Mouse (Mus musculus) limb, embryonic 10.5 days (tissue): ENCODE results near the gene Mpig6b. TPM values are rescaled to one million over a fixed set of nuclear protein-coding genes. Genes with fewer than 3 reads are reported as not detected.
A peak's percentile ranks its signal among the peaks of the same experiment; 100 is the strongest.

Experiments
- DNase-seq: peaks from one replicate; pipeline ENCODE4 v3.0.0-alpha.2; 2017; ENCODE audit warnings: low spot score
- H3K27ac ChIP-seq: fragments of 300-500 bp; sonication (generic); 2 replicates; pipeline ENCODE4 v1.5.1; 2016; ENCODE audit warnings: mild to moderate bottlenecking
- H3K27me3 ChIP-seq: fragments of 300-500 bp; sonication (generic); 2 replicates; pipeline ENCODE4 v1.6.1; 2016; ENCODE audit warnings: low read depth, mild to moderate bottlenecking; ENCODE audit not compliant: poor library complexity, severe bottlenecking
- H3K36me3 ChIP-seq: fragments of 300-500 bp; sonication (generic); 2 replicates; pipeline ENCODE4 v1.6.1; 2016; ENCODE audit warnings: mild to moderate bottlenecking, moderate library complexity
- H3K4me1 ChIP-seq: fragments of 300-500 bp; sonication (generic); 2 replicates; pipeline ENCODE4 v1.6.1; 2016
- H3K4me3 ChIP-seq: fragments of 300-500 bp; sonication (generic); 2 replicates; pipeline ENCODE4 v1.5.1; 2016; ENCODE audit warnings: mild to moderate bottlenecking, moderate library complexity
- H3K9me3 ChIP-seq: fragments of 300-500 bp; sonication (generic); replicated peaks from 2 replicates; pipeline ENCODE4 v1.6.1; 2016; ENCODE audit warnings: mild to moderate bottlenecking
- WGBS: fragments of 180-500 bp; shearing (Covaris S2); methylation state at CpG from one replicate; pipeline ENCODE4 v1.1.7; 2016; 5-methylcytosine and 5-hydroxymethylcytosine counted together
- polyA plus RNA-seq: library from polyadenylated mRNA; unstranded; fragments of >200 nt; fragmentation: Nextera tagmentation; extraction: Ambion mirVana; gene quantifications from 2 replicates; pipeline ENCODE4 v1.2.1, GENCODE M21; 2016

Mpig6b gene
- polyA plus RNA-seq, 1 experiment from 2014 or later, result 0.46 TPM

- H3K9me3 ChIP-seq, result no peaks in the 10 kb centered on the region
- no peak overlapping the region for H3K27ac ChIP-seq
- 95% methylated on average over 3 of the region's 3 CpGs for WGBS
- peaks cover 61% of the 10 kb centered on the region for H3K27me3 ChIP-seq
- no peak overlapping the region for H3K4me3 ChIP-seq
- DNase-seq, result no peak
- H3K4me1 ChIP-seq, result peaks cover 47% of the 10 kb centered on the region
- peaks cover 39% of the 10 kb centered on the region for H3K36me3 ChIP-seq
These were observed 2.5 kb downstream of the Mpig6b start for GRCm38 (mm10) chr17:35063466-35063865.

- peak overlapping the region; percentile 18; the same call in 1 of the 2 replicates for H3K4me3 ChIP-seq
- 81% methylated on average over 8 of the region's 8 CpGs for WGBS
These were observed 4.7 kb downstream of the Mpig6b start for GRCm38 (mm10) chr17:35061299-35061698.

GRCm38 (mm10) chr17:35060737-35061297 is 5.2 kb downstream of the Mpig6b start:
- 60% methylated on average over 22 of the region's 22 CpGs for WGBS
- peaks cover 35% of the 10 kb centered on the region for H3K27me3 ChIP-seq
- no peak overlapping the region for H3K27ac ChIP-seq
- peaks cover 49% of the 10 kb centered on the region for H3K4me1 ChIP-seq
- no peaks in the 10 kb centered on the region for H3K9me3 ChIP-seq
- no peak for DNase-seq
- peaks cover 64% of the 10 kb centered on the region for H3K36me3 ChIP-seq
- H3K4me3 ChIP-seq, result peak overlapping the region; percentile 78

More at GRCm38 (mm10) chr17:35061299-35061698, 4.7 kb downstream of the Mpig6b start:
- Histone ChIP-seq H3K27ac (no peak overlapping the region), H3K36me3 (peaks cover 59% of the 10 kb centered on the region), H3K9me3 (no peaks in the 10 kb centered on the region), H3K4me1 (peaks cover 52% of the 10 kb centered on the region), H3K27me3 (peaks cover 39% of the 10 kb centered on the region)
- DNase-seq, result no peak

- Histone ChIP-seq H3K9me3 (no peaks in the 10 kb centered on the region), H3K27me3 (peaks cover 27% of the 10 kb centered on the region), H3K4me3 (peak overlapping the region; percentile 78), H3K36me3 (peaks cover 72% of the 10 kb centered on the region), H3K27ac (peak overlapping the region; percentile 96), H3K4me1 (peaks cover 42% of the 10 kb centered on the region)
- no peak for DNase-seq
- 29% methylated on average over 14 of the region's 14 CpGs for WGBS
These were observed 5.9 kb downstream of the Mpig6b start for GRCm38 (mm10) chr17:35060071-35060470.

- H3K27ac ChIP-seq, result peak within 1 kb of the TSS; percentile 96
- H3K27me3 ChIP-seq, result peaks cover 20% of the 10 kb centered on the region
- H3K36me3 ChIP-seq, result peaks cover 80% of the 10 kb centered on the region
- peak; percentile 95 for DNase-seq
- H3K4me1 ChIP-seq, result peaks cover 33% of the 10 kb centered on the region
- WGBS, result under 1% methylated on average over 57 of the region's 57 CpGs
- H3K9me3 ChIP-seq, result no peaks in the 10 kb centered on the region
- peak within 1 kb of the TSS; percentile 78 for H3K4me3 ChIP-seq
These were observed 6.8 kb downstream of the Mpig6b start, which contains the start of gene Ddah2 for GRCm38 (mm10) chr17:35058911-35059892. Ddah2 (plus strand) TSS chr17:35059035.

- Histone ChIP-seq H3K36me3 (peaks cover 83% of the 10 kb centered on the region), H3K27me3 (peaks cover 11% of the 10 kb centered on the region), H3K4me3 (peak overlapping the region; percentile 78), H3K4me1 (peaks cover 31% of the 10 kb centered on the region), H3K27ac (peak overlapping the region; percentile 96), H3K9me3 (no peaks in the 10 kb centered on the region)
- WGBS, result 61% methylated on average over 9 of the region's 9 CpGs
- no peak for DNase-seq
These were observed 7.7 kb downstream of the Mpig6b start for GRCm38 (mm10) chr17:35058316-35058715.

GRCm38 (mm10) chr17:35057090-35057489 is 8.9 kb downstream of the Mpig6b start:
- H3K36me3 ChIP-seq, result peaks cover 83% of the 10 kb centered on the region
- peaks cover under 1% of the 10 kb centered on the region; the same call in 1 of the 2 replicates for H3K27me3 ChIP-seq
- no peak overlapping the region for H3K4me3 ChIP-seq
- no peak overlapping the region for H3K27ac ChIP-seq
- H3K9me3 ChIP-seq, result no peaks in the 10 kb centered on the region
- 83% methylated on average over 3 of the region's 3 CpGs for whole genome bisulfite sequencing
- no peak for DNase-seq
- H3K4me1 ChIP-seq, result peaks cover 37% of the 10 kb centered on the region

- Histone ChIP-seq H3K4me3 (no peak overlapping the region), H3K36me3 (peaks cover 72% of the 10 kb centered on the region), H3K27me3 (no peaks in the 10 kb centered on the region), H3K9me3 (no peaks in the 10 kb centered on the region), H3K27ac (no peak overlapping the region), H3K4me1 (peaks cover 40% of the 10 kb centered on the region)
- no peak for DNase-seq
- WGBS, result 95% methylated on average over 7 of the region's 7 CpGs
These were observed 10.1 kb downstream of the Mpig6b start for GRCm38 (mm10) chr17:35055691-35056495.

- DNase-seq, result no peak
- 84% methylated on average over 12 of the region's 12 CpGs for WGBS
- peak overlapping the region; percentile 95; the same call in 1 of the 2 replicates for H3K27ac ChIP-seq
- H3K27me3 ChIP-seq, result no peaks in the 10 kb centered on the region
- H3K4me1 ChIP-seq, result peaks cover 53% of the 10 kb centered on the region
- H3K4me3 ChIP-seq, result peak overlapping the region; percentile 76
- no peaks in the 10 kb centered on the region for H3K9me3 ChIP-seq
- H3K36me3 ChIP-seq, result peaks cover 52% of the 10 kb centered on the region
These were observed 13.6 kb downstream of the Mpig6b start for GRCm38 (mm10) chr17:35052271-35052798.

- Histone ChIP-seq H3K4me1 (peaks cover 61% of the 10 kb centered on the region), H3K36me3 (peaks cover 43% of the 10 kb centered on the region), H3K27me3 (no peaks in the 10 kb centered on the region), H3K27ac (peak overlapping the region; percentile 95), H3K4me3 (peak overlapping the region; percentile 76), H3K9me3 (no peaks in the 10 kb centered on the region)
- under 1% methylated on average over 21 of the region's 21 CpGs for WGBS
- DNase-seq, result peak; percentile 75
These were observed 14.6 kb downstream of the Mpig6b start for GRCm38 (mm10) chr17:35051156-35052086.

- H3K9me3 ChIP-seq, result no peaks in the 10 kb centered on the region
- no peaks in the 10 kb centered on the region for H3K27me3 ChIP-seq
- peak overlapping the region; percentile 95 for H3K27ac ChIP-seq
- H3K36me3 ChIP-seq, result peaks cover 32% of the 10 kb centered on the region
- H3K4me1 ChIP-seq, result peaks cover 72% of the 10 kb centered on the region
- WGBS, result 1% methylated on average over 27 of the region's 27 CpGs
- peak; percentile 81 for DNase-seq
- peak overlapping the region; percentile 76 for H3K4me3 ChIP-seq
These were observed 15.7 kb downstream of the Mpig6b start for GRCm38 (mm10) chr17:35050126-35050750.
